Mouse (Mus musculus): ENCODE results near the gene Gm9936. TPM values are rescaled to one million over a fixed set of nuclear protein-coding genes. Genes with fewer than 3 reads are reported as not detected.

Gene Gm9936
- total RNA-seq, 1 experiment = not detected

DNA sequence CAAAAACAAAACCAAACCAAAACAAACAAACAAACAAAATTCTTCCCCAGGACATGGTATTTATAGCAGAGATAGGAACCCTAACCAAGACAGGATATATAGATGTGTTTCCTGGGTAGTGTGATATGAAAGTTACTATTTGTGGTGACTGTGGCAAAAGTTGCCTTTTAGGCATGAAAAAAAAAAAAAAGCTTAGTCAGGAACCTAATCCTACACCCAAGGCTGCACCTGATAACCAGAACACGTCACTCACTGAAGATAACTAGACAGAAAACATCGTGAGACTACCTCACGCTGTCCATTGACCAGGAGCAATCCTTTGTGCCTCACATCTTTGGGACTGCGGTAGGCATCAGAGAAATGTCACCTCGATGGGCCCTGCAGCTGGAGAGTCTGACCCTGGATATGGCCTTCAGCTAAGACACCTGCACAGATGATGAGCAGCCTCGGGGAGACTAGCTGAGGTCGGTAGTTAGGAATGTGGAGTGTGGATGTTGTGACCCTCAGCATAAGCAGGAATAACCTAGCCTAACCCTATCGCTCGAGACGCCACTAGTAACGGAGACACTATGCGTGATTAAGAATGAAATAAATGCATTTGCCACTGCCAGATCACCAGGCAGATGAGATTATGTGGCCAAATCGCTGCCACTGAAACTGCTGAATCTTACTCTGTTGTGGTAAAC lies 38.3 kb upstream of the Gm9936 start, which contains the start of gene Oasl2:
TSS of gene Oasl2 (plus strand) at position 249 of the 686 bp plus-strand sequence.
- Histone ChIP-seq H3K4me3 (ENCODE audit: insufficient read depth in 1 of 2, low read depth in 1 of 2, low read length in 2 of 2, poor library complexity in 1 of 2, severe bottlenecking in 1 of 2) (no peak within 1 kb of the TSS), H3K27ac (ENCODE audit: insufficient read depth, low read depth, low read length, poor library complexity, severe bottlenecking) (peak within 1 kb of the TSS; percentile 59; the same call in 1 of the 2 replicates), H3K9ac (ENCODE audit: insufficient read depth, low read depth, low read length, poor library complexity, severe bottlenecking) (peak within 1 kb of the TSS; percentile 2; the same call in 1 of the 2 replicates), H3K4me1 (ENCODE audit: control insufficient read depth in 2 of 2, insufficient read depth in 2 of 2, low read length in 2 of 2, poor library complexity in 1 of 2) (peaks cover 0 to 11% of the 10 kb centered on the region in 2 experiments; a peak in 1 of 4 replicates), H3K9me3 (ENCODE audit: control insufficient read depth, insufficient read depth, low read depth, low read length) (no peaks in the 10 kb centered on the region), H3K36me3 (ENCODE audit: control insufficient read depth, insufficient read depth, low read length, poor library complexity, severe bottlenecking) (no peaks in the 10 kb centered on the region)
- no peak for DNase-seq (ENCODE audit: low read depth, low spot score)
- no peak for TF ChIP-seq CHD2 (IDR thresholded peaks at IDR 0.05; ENCODE audit: low read depth, low read length)
- no peak for TF ChIP-seq HCFC1 (IDR thresholded peaks at IDR 0.05; ENCODE audit: borderline replicate concordance, insufficient read depth, low read length)
- no peak for TF ChIP-seq MAFK (IDR thresholded peaks at IDR 0.05; ENCODE audit: insufficient read depth, low read depth, low read length)
- no peak for TF ChIP-seq ZNF384 (IDR thresholded peaks at IDR 0.05; ENCODE audit: low read depth, low read length)
- no peak for TF ChIP-seq ZC3H11A (IDR thresholded peaks at IDR 0.05; ENCODE audit: borderline replicate concordance, low read depth, low read length)
- in situ Hi-C loops (cut with MboI; ENCODE audit: low sequenced_read_pairs in 2 of 2, unreplicated experiment in 2 of 2) = no loop called here

GRCm38 (mm10) chr5:114895542-114895941 lies 37.1 kb upstream of the Gm9936 start:
- Histone ChIP-seq H3K9me3 (ENCODE audit: control insufficient read depth, insufficient read depth, low read depth, low read length) (no peaks in the 10 kb centered on the region), H3K9ac (ENCODE audit: insufficient read depth, low read depth, low read length, poor library complexity, severe bottlenecking) (no peak overlapping the region), H3K36me3 (ENCODE audit: control insufficient read depth, insufficient read depth, low read length, poor library complexity, severe bottlenecking) (no peaks in the 10 kb centered on the region), H3K4me3 (ENCODE audit: insufficient read depth in 1 of 2, low read depth in 1 of 2, low read length in 2 of 2, poor library complexity in 1 of 2, severe bottlenecking in 1 of 2) (no peak overlapping the region), H3K27ac (ENCODE audit: insufficient read depth, low read depth, low read length, poor library complexity, severe bottlenecking) (no peak overlapping the region), H3K4me1 (ENCODE audit: control insufficient read depth in 2 of 2, insufficient read depth in 2 of 2, low read length in 2 of 2, poor library complexity in 1 of 2) (peaks cover 0 to 11% of the 10 kb centered on the region in 2 experiments; a peak in 1 of 4 replicates)
- TF ChIP-seq MAFK (IDR thresholded peaks at IDR 0.05; ENCODE audit: insufficient read depth, low read depth, low read length) (no peak), CHD2 (IDR thresholded peaks at IDR 0.05; ENCODE audit: low read depth, low read length) (no peak), HCFC1 (IDR thresholded peaks at IDR 0.05; ENCODE audit: borderline replicate concordance, insufficient read depth, low read length) (no peak), ZC3H11A (IDR thresholded peaks at IDR 0.05; ENCODE audit: borderline replicate concordance, low read depth, low read length) (no peak), ZNF384 (IDR thresholded peaks at IDR 0.05; ENCODE audit: low read depth, low read length) (no peak)
- in situ Hi-C loops (cut with MboI; ENCODE audit: low sequenced_read_pairs in 2 of 2, unreplicated experiment in 2 of 2) = no loop called here
- DNase-seq (ENCODE audit: low read depth, low spot score) = no peak

DNA sequence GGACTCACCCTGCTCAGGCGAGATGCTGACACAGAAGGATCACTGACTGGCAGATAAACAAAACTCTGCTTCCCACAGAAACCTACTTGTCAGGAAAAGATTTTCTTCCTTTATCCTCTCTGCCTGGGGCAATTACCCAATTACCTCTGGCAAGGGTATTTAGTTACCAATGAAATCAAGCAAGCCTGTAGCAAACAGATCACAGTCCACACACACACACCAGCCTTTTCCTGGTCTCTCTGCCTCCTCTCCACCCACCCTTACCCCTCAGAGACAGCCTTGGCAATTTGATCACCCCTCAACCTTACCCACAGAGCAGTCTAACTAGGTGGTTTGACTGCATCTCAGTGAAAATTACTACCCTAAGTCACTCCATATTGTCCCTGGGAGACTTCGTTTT lies 30.5 kb upstream of the Gm9936 start:
- no peak overlapping the region for H3K27ac ChIP-seq (ENCODE audit: insufficient read depth, low read depth, low read length, poor library complexity, severe bottlenecking)
- in situ Hi-C loops (cut with MboI; ENCODE audit: low sequenced_read_pairs in 2 of 2, unreplicated experiment in 2 of 2) = no loop called here
- no peak overlapping the region for H3K4me3 ChIP-seq (ENCODE audit: insufficient read depth in 1 of 2, low read depth in 1 of 2, low read length in 2 of 2, poor library complexity in 1 of 2, severe bottlenecking in 1 of 2)
- no peak for DNase-seq (ENCODE audit: low read depth, low spot score)
- H3K9me3 ChIP-seq (ENCODE audit: control insufficient read depth, insufficient read depth, low read depth, low read length) = no peaks in the 10 kb centered on the region
- no peak for TF ChIP-seq ZNF384 (IDR thresholded peaks at IDR 0.05; ENCODE audit: low read depth, low read length)
- TF ChIP-seq ZC3H11A (IDR thresholded peaks at IDR 0.05; ENCODE audit: borderline replicate concordance, low read depth, low read length) = no peak
- TF ChIP-seq MAFK (IDR thresholded peaks at IDR 0.05; ENCODE audit: insufficient read depth, low read depth, low read length) = no peak
- TF ChIP-seq HCFC1 (IDR thresholded peaks at IDR 0.05; ENCODE audit: borderline replicate concordance, insufficient read depth, low read length) = no peak
- TF ChIP-seq CHD2 (IDR thresholded peaks at IDR 0.05; ENCODE audit: low read depth, low read length) = no peak
- H3K36me3 ChIP-seq (ENCODE audit: control insufficient read depth, insufficient read depth, low read length, poor library complexity, severe bottlenecking) = no peaks in the 10 kb centered on the region
- no peak overlapping the region for H3K9ac ChIP-seq (ENCODE audit: insufficient read depth, low read depth, low read length, poor library complexity, severe bottlenecking)
- H3K4me1 ChIP-seq (ENCODE audit: control insufficient read depth in 2 of 2, insufficient read depth in 2 of 2, low read length in 2 of 2, poor library complexity in 1 of 2) = no peaks in the 10 kb centered on the region

DNA sequence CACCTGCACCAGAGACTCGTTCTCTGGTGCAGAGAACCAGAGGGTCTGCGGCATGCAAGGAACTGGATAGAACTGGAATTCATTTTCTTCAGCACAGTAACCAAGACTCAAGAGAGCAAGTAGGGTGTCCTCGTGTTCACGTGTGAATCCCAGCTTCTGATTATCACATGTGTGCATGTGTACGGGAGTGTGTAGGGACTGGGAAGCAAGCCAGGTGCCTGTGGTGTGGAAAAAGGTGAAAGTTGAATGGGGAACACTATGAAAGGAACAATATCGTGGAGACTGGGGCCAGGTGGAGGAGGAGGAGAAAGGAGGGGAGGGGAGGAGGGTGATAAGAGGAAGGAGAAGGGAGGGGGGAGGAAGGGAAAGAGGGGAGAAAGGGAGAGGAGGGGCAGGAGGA lies 28.3 kb upstream of the Gm9936 start:
- Histone ChIP-seq H3K9ac (ENCODE audit: insufficient read depth, low read depth, low read length, poor library complexity, severe bottlenecking) (no peak overlapping the region), H3K9me3 (ENCODE audit: control insufficient read depth, insufficient read depth, low read depth, low read length) (no peaks in the 10 kb centered on the region), H3K27ac (ENCODE audit: insufficient read depth, low read depth, low read length, poor library complexity, severe bottlenecking) (no peak overlapping the region; the same call in 1 of the 2 replicates), H3K4me1 (ENCODE audit: control insufficient read depth in 2 of 2, insufficient read depth in 2 of 2, low read length in 2 of 2, poor library complexity in 1 of 2) (no peaks in the 10 kb centered on the region; a peak in 1 of 4 replicates), H3K4me3 (ENCODE audit: insufficient read depth in 1 of 2, low read depth in 1 of 2, low read length in 2 of 2, poor library complexity in 1 of 2, severe bottlenecking in 1 of 2) (no peak overlapping the region), H3K36me3 (ENCODE audit: control insufficient read depth, insufficient read depth, low read length, poor library complexity, severe bottlenecking) (no peaks in the 10 kb centered on the region)
- no peak for DNase-seq (ENCODE audit: low read depth, low spot score)
- no peak for TF ChIP-seq CHD2 (IDR thresholded peaks at IDR 0.05; ENCODE audit: low read depth, low read length)
- TF ChIP-seq HCFC1 (IDR thresholded peaks at IDR 0.05; ENCODE audit: borderline replicate concordance, insufficient read depth, low read length) = no peak
- in situ Hi-C loops (cut with MboI; ENCODE audit: low sequenced_read_pairs in 2 of 2, unreplicated experiment in 2 of 2) = no loop called here

All from ES-E14 (cell line).